Mouse (Mus musculus) olfactory bulb, adult 2 months (tissue): ENCODE measurements around the gene Olfr1499.

Experiments
- CTCF ChIP-seq: fragments of 200-500 bp; IDR thresholded peaks from 2 replicates; pipeline ENCODE4 v1.5.1; 2012; ENCODE audit warnings: low read depth, mild to moderate bottlenecking, low read length, moderate library complexity; ENCODE audit not compliant: insufficient read depth
- POLR2A ChIP-seq: fragments of 200-500 bp; IDR thresholded peaks from 2 replicates; pipeline ENCODE4 v1.6.1; 2012; ENCODE audit warnings: mild to moderate bottlenecking, low read depth, low read length, moderate library complexity; ENCODE audit not compliant: insufficient read depth

GRCm38 (mm10) chr19:13764306-13764705 is 54.9 kb downstream of the Olfr1499 start, which contains the start of gene Olfr1495:
- TF ChIP-seq CTCF (no peak), POLR2A (no peak)
